Mouse (Mus musculus) adrenal gland, postnatal 4 days (tissue): Measurements from ENCODE around the gene Dip2b. TPM values are rescaled to one million over a fixed set of nuclear protein-coding genes. Genes with fewer than 3 reads are reported as not detected.

Experiments
- DNase-seq, 2 experiments: peaks; one replicate each; pipeline ENCODE4 v3.0.0; 2021 to 2022; ENCODE audit warnings: low spot score in 2 of 2, mixed read lengths in 2 of 2
- total RNA-seq, 2 experiments: library from RNA; stranded (reverse); gene quantifications; 2 replicates each; pipeline ENCODE4 v1.2.3; 2021

Gene Dip2b
- total RNA-seq, 2 experiments from 2014 or later, result 32.2 to 33.0 TPM

DNA sequence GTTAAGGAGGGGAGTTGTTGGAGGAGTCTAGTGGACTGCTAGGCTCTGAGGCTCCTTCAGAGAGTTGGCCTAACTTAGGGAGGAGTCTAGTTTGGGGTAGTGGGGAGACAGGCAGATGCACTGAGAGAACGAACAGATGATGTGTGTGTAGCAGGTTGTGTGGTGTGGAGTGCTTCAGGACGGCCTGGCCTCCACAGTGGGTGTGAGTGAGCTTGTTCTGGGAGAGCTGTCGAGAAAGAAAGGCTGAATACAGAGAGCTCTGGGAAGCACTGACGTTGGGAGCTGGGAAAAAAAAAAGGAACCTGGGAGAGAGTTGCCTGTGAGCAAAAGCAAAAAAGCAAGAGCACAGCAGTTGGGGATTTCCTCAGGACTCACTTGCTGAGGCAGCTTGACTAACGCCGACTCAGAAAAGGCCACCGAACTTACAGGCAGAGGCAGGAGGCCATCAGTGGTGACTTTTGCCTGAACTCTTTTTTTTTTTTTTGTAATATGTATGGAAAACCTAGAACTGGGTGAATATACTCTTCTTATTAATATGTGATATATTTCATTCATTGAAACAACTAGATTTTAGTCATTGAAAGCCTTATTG is 11.1 kb downstream of the Dip2b start:
- no peak for DNase-seq

DNA sequence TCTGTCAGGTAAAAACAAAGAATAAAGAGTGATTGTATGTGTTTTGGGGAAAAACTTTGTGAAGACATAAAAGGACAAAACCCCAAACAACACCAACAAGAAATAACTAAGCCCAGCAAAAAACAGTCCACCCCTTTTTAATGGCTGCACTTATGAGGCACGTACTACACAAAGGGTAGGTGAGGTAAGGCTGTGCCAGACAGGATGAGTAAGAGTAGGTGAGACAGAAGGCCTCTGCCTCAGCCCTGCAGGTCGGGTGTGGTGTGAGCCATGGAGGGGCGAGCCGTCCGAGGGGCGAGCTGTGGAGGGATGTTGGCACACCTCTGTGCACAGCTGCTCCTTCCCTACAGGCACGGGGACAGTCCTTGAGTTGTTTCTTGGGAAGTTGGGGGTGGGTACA is 12.5 kb downstream of the Dip2b start:
- no peak for DNase-seq

DNA sequence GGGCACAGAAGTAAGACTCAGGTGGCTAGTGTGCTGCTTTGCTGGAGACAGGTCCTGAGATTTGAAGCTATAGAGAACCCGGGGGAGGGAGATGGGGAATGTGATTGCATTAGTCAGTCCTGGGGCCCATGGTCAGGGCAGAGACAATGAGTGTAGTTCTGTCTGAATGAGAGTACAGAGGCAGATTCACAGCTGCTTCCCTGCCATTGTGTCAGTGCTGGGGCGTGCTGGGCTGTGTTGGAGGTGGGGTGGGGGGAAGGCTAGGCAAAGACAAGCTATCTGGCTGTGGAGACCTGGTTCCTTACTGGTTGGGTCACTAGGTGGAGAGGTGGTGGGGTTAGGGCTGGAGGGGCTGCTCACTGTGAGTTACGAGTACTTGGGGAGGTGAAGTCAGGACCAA is 14.3 kb downstream of the Dip2b start:
- no peak for DNase-seq

DNA sequence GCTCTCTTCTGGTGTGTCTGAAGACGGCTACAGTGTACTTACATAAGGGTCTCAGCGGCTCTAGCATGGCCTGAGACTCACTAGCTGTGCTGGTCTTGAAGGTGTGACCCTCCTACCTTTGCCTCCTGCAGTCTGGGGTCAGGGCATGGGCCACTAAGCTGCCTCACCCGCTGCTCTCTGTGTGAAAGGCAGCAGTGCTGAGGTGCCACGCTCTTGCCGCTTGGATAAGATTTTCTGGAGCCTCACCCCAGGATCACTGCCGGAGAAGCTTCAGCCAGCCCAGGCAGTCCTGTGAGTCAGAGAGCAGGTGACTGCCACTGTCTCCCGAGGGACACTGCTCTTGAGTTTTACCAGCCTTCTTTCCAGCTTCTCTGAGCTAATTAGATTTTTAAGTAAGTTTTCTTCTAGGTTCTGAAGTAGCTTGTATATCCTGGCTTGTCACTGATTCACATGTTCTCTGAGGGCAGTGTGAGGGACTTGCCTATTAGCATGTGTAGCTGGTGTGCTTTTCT is 18.0 kb downstream of the Dip2b start:
- DNase-seq, result no peak

DNA sequence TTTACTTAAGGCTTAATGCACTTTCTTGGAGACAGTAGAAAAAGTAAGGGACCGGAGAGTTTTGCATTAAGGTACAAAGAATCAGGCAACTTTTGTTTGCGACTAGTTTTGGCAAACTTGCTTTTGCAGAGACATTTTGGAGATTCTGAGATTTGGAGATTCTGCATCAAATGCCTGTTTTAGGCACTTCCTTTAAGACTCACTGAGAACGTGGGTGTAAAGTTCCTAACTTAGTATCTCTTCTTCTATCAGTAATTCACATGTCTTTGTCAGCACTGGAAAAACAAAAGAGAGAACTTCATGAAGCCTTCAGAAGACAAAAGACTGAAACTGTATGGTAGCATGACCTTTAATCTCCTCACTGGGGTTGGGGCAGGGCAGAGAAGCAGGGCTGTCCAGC is 19.2 kb downstream of the Dip2b start:
- DNase-seq, result no peak

DNA sequence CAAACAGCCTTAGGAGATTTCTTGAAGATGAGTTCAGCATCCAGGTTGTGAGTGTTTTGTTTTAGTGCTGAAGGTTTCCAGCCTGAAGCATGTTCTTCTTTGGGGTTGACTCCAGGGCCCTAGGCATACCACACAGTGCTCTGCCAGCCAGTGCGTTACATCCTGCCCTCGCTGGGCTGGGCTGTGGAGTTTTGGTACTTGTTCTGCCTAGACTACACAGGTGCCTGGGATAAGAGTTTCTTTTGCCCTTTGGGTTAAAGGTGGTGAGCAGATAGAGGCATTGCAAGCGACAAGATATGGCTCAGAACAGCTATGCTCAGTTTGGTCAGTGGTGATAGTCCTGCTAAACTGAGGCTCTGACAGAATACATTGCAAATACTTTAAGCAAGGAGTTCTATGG is 19.7 kb downstream of the Dip2b start:
- DNase-seq, result no peak

DNA sequence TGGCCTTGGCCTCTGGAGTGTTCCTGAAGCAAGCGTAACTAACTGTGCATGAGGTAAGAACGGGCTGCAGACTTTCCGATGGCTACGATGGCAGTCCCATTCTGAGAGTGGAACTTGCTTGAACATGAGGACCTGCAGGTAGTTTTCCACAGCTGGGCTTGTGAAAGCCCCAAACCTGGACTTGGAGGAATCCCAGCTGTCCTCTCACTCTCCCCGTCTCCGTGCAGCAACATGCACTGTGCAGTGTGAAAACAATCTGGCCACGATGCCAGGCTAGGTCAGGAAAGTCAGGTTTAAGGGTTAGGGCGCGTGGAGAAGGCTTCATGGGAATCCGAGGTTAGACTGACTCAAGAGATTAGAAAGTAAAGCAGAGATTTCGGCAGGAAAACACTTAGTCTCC is 20.4 kb downstream of the Dip2b start:
- DNase-seq, result no peak

DNA sequence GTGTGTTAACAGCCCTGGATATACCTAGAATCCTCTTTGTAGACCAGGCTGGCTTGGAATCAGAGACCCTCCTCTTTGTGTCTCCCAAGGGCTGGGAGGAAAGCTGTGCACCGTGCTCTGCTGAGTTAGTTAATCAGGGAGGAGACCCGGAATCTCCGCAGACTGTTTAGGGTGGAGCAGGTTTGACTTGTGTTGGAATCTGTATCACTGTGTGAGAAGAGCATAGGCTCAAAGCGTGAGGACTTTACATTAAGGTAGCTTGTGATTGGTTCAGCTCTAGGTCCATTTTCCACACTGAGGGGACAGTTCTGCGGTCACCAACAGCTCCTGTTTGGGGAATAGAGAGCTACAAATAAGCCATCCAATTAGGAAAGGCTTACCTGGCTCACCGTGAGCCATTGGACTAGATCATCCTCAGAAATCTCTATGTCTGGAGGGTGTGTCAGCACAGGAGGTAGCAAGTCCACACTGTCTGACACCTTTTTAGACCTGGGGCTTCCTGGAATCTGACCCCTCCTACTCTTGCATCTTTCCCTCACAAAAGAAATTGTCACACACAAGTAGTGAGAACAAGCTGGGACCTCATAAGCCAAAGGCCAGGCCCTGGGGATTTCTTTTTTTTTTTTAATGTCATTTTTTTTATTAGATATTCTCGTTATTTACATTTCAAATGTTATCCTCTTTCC is 21.3 kb downstream of the Dip2b start:
- no peak for DNase-seq

DNA sequence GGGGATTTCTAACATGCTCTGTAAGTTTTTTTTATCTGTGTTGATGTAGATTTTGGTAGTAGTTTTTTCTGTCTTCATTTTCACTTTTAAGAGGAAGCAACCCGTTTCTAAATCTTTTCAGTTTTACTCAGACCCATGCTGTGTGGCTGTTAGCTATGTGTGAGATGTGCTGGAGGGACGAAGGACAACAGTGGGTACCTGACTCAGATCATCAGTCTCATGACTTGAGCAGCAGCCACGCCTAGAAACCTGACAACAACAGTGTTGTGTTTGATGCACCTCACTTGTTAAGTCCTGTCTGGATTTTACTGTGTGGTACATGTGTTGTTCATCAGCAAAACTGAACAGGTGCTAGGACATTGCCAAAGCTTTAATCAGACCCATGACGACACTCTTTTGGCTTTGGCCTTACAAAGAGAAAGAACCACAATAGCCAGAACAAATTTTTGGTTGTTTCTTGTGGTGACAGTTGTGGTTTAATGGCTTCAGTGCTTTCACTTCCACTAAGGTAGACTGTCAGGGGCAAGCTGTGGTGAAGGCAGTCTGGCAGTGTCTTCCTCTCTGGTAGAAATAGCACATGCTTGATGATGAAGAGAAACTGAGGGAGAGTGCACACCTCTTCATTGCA is 22.2 kb downstream of the Dip2b start:
- no peak for DNase-seq

DNA sequence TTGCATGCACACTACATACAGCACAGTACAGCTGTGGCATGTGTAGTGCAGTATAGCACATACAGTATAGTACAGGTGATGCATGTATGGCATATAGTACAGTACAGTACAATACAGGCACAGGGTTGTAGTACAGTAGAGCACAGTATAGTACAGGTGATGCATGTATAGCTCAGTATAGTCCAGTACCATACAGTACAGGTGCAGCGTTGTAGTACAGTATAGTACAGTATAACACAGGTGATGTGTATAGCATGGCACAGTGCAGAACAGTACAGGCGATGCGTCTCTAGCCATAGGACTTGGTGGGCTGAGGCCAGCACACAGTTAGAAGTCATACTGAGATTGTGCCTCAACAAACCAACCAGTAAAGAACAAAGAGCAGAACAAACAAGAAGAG is 22.9 kb downstream of the Dip2b start:
- no peak for DNase-seq

DNA sequence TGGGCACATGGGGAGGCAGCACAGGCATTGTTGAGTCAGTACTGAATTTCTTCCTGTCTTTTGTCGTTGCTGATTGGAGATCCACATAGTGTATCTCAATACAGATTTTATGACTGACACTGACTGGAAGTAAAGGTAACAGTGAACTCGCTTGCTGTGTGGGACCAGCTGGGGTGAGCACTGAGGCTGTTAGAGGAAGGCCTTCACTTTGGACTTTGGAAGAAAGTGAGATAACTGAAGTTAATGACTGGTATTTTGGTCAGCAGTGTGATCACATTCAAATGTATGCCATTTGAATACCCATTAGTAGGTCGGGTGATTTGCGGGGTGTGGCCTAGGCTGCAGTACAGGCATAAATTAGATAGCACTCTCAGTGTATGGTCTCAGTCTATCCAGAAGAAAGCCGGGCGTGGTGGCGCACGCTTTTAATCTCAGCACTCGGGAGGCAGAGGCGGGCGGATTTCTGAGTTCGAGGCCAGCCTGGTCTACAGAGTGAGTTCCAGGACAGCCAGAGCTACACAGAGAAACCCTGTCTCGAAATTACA is 24.8 kb downstream of the Dip2b start:
- no peak for DNase-seq

DNA sequence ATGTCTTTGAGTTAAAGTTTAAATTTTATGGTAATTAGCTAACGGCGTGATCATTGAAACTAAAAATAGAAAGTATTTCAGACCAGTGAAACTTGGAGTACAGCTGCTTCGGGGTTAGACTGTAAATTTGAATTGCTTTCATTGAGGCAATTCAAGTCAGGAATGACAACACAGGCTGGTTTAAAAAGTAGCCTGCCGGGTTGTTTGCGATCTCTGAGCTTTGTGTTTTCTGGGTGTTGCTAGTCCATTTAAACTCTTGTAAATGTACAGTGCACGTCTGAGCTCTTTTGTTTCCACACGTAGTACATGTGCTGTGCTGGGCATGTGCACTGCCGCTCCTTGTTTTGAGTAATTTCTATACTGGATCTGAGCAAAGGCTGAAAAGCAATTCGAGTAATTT is 28.2 kb downstream of the Dip2b start:
- DNase-seq, result no peak

DNA sequence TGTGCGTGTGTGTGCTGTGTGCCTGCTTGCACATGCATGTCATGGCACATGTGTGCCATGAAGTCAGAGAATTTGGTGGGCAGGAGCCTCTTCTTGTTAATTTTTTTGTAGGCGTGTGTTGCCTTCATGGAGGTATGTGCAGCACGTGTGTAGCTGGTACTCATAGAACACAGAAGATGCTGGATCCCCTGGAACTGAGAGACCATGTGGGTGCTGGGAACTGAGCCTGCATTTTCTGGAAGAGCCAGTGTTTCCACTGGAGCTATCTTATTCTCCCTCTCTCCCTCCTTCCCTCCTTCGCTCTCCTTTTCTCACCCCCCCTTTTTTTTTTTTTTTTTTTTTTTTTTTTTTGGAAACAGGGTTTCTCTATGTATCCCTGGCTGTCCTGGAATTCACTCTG is 30.6 kb downstream of the Dip2b start:
- no peak for DNase-seq

DNA sequence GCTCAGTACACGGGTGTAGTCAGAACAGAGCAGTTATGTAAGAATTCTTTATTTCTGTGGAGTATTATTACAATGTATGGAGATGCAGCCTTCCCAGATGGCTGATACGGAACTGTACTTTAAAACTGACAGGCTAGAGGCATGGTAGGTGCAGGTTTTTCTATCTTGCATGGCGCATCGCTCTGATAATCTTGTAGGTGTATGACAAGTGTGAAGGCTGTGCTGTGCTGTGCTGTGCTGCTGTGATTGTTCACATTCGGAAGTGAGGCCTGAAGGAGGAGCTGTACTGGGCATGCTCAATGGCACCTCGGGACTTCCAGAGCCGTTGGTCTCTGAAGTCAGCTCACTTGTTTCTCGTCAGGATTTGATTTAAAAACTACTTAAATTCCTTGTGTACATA is 31.6 kb downstream of the Dip2b start:
- no peak for DNase-seq

DNA sequence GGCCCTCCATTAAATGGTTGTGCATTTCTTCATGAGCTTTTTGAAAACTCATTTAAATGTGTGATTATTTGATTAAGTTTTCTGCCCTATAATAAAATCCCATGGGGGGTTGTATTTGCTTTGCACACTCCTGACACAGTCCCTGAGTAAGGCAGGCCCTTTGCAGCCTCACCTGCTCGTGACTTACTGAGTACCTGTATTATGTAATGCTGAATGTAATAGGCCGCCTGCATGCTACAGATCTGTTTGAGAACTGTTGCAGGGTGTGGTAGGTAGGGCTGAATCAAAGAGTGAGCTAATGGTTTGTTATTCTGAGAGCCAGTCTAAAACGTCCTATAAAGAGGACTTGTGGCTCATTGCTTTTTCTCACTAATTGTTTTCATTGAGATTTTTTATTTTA is 33.4 kb downstream of the Dip2b start:
- DNase-seq, result no peak

DNA sequence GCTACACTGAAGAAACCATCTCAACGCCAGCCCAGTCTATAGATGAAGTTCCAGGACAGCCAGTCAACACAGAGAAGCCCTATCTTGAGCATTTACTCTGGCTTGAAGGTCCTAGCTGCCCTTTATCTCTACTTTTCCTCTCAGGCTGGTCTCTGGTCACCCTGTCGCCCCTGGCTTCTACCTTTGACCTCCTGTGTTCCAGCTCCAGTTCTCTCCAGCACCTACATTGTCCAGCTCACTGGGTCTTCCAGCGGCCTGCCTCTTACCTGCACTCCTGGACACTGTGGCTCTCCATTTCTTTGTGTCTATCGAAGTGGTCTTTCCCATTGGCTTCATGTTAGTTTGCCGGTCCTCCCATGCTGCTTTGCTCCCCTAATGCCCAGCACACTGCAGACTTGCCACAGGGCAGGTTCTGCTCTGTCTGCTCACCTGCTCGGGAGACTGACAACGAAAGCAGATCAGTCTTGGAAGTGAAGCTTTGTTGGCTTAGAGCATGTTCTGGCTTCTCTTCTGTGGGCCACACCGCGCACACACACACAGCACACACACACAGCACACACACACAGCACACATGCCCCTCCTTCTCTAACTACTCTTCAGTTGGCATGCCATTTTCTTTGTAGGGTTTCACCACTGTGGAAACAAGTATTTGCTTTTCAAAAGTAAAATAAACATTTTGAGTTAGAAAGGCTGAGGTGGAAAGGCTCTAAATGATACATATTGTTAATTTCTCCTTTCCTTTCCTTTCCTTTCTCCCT is 35.4 kb downstream of the Dip2b start:
- no peak for DNase-seq

DNA sequence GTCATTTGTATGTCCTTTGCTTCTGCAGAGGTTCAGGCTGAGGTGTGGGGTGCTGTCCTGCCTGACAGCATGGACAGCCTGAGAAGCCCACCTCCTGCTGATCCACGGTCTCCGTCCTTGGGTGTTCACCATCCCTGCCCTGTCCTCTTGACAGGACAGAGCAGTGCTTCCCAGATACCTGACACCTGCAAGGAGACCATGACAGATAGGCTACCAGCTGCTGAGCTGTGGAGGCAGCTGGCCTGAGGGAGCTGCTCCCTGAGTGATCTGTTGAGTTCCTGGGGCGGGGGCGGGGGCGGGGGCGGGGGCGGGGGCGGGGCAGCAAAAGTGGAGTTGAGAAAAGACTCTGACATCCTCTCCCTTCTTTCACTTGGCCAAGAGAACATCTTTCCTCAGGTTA is 36.3 kb downstream of the Dip2b start:
- DNase-seq, result no peak

DNA sequence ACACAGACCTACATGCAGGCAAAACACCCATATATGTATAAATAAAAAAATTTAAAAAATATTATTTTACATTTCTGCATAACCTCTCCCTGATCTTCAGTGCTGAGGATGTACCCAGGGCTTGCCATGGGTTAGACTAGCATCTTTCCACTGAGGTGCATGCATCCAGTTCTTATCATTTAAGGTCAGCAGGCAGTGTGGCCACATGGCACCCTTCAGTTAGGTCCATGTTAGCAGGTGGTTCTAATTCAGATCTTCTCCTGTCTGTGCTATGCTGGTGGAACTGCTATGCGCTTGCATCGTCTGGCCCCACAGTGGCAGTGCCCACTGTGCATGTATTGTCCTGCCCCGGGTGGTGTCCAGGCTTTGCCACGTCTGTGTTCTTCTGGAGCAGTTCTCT is 37.9 kb downstream of the Dip2b start:
- DNase-seq, result no peak

DNA sequence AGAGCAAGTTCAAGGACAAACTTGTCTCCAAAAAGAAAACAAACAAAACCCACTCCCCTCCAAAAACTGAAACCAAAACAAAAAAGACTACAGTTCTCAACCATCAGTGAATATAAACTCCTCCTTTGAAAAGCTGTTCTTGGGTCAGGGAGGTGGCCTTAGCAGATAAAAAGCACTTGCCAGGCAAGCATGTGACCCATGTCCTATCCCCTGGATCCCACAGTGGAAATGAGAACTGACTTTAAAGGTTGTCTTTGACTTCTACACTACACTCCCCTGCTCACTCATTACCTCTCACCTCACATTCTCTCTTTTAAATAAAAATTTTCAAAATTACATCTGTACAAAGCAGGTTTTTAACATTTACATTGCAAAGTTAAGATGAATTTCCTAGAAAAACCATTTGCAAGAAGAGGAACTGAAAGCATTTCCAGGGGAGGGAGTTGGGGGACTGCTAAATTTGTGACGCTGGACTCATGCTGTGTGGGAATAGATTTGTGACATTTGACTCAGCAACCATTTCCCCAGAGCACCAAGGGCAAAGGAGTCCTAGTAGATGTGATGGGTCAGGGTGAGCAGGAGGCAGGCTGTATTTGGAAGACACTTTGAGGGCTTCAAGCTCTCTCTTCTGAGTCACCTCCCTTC is 42.5 kb downstream of the Dip2b start:
- DNase-seq, result no peak

DNA sequence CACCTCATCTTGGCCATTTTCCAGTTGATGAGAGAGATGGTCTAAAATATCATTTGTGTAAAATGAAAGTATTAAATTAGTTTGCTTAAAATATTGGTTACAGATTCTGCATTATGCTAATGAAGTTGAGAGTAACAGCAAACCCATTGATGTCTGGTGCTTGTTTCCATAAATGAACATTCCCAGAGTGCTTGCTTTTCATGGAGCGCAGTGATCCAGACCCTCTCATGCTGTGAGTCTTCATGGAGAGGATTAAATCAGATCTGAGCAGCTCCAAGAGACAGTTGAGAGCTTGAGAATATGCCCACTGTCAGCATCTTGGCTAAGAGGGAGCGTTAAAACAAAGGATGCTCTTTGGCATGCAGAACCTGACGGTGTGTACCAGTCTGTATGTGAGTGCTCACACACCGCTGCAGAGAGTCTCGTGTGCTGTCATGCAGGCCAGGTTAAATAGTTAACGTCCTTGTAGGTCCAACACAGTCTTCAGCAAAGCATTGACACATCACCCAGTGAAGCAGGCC is 43.1 kb downstream of the Dip2b start:
- no peak for DNase-seq

DNA sequence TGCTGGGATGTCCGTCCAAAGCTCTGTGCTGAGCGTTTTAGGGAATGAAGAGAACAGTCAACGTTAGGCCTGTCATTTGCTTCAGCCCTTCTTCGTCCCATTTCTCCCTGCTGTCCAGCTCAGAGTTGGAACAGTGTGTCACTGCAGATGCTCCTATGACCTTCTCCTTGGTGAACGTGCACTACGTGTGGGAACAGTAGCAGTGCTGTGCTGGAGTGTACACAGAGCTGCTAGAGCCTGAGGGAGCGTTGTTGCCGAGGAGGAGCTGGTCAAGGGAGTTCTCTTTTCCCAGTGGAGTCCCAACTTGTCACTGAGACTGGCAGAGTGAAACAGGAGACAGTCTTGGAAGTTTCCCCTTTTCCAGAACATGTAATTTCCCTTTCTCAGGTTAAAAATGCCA is 43.6 kb downstream of the Dip2b start:
- DNase-seq, result no peak
